Mouse (Mus musculus): ENCODE results near the gene Stx4a. TPM values are rescaled to one million over a fixed set of nuclear protein-coding genes. Genes with fewer than 3 reads are reported as not detected.
"Not testable (repeated sequence)": the region's sequence is repeated elsewhere in the genome, so short reads cannot be mapped to it uniquely, and the experiment has no call there.

The Stx4a gene
- polyA plus RNA-seq, 1 experiment from 2014 or later, result 39.1 TPM

GRCm38 (mm10) chr7:127886551-127886950 is 62.5 kb downstream of the Stx4a start:
- Histone ChIP-seq H3K27me3 (ENCODE audit: insufficient read depth, low read length) (no peaks in the 10 kb centered on the region), H3K36me3 (ENCODE audit: insufficient read depth, low read length) (peaks cover 56% of the 10 kb centered on the region), H3K4me3 (replicated peaks; ENCODE audit: low read depth, low read length) (no peak overlapping the region), H3K4me1 (replicated peaks; ENCODE audit: insufficient read depth, low read length) (no peaks in the 10 kb centered on the region), H3K27ac (no peak overlapping the region; the same call in 1 of the 2 replicates), H3K9me3 (replicated peaks; ENCODE audit: low read length) (no peaks in the 10 kb centered on the region), H3K4me2 (ENCODE audit: low read length) (no peak overlapping the region), H3K9ac (ENCODE audit: low read depth, low read length) (no peak overlapping the region)
- TF ChIP-seq CTCF (IDR thresholded peaks at IDR 0.05; ENCODE audit: low read depth), result no peak
- DNase-seq (ENCODE audit: low spot score), result no peak
- 89% methylated on average over 6 of the region's 6 CpGs for WGBS
- ATAC-seq (replicated peaks; ENCODE audit: low FRiP score, low read depth), result no peak

DNA sequence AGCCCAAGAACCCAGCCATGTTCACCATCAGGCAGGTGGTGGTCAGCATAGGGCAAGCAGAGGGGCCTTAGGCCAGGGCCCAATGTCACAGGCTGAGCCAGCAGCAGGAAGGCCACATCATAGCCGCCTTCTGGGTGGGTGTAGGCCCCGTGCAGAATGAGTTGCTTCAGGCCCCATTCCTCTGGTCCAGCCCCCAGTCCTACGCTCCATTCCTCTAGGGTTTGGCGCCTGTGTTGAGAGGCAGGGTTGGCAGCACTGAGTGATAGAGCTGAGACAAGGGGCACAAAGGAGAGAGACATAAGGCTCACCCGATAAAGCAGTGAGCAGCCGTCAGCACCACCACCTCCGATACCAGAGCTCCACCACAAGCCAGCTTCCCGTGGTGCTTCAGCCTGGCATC is 63.1 kb downstream of the Stx4a start:
- no peak for DNase-seq (ENCODE audit: low spot score)
- Histone ChIP-seq H3K4me2 (ENCODE audit: low read length) (no peak overlapping the region), H3K36me3 (ENCODE audit: insufficient read depth, low read length) (peaks cover 49% of the 10 kb centered on the region), H3K4me3 (replicated peaks; ENCODE audit: low read depth, low read length) (no peak overlapping the region), H3K27ac (no peak overlapping the region), H3K9ac (ENCODE audit: low read depth, low read length) (no peak overlapping the region), H3K9me3 (replicated peaks; ENCODE audit: low read length) (no peaks in the 10 kb centered on the region), H3K4me1 (replicated peaks; ENCODE audit: insufficient read depth, low read length) (no peaks in the 10 kb centered on the region), H3K27me3 (ENCODE audit: insufficient read depth, low read length) (no peaks in the 10 kb centered on the region)
- ATAC-seq (replicated peaks; ENCODE audit: low FRiP score, low read depth), result no peak
- 87% methylated on average over 8 of the region's 8 CpGs for WGBS
- no peak for TF ChIP-seq CTCF (IDR thresholded peaks at IDR 0.05; ENCODE audit: low read depth)

GRCm38 (mm10) chr7:127887781-127888180 is 63.7 kb downstream of the Stx4a start:
- TF ChIP-seq CTCF (IDR thresholded peaks at IDR 0.05; ENCODE audit: low read depth), result no peak
- Histone ChIP-seq H3K36me3 (ENCODE audit: insufficient read depth, low read length) (peaks cover 48% of the 10 kb centered on the region), H3K27ac (no peak overlapping the region), H3K27me3 (ENCODE audit: insufficient read depth, low read length) (no peaks in the 10 kb centered on the region), H3K9ac (ENCODE audit: low read depth, low read length) (no peak overlapping the region), H3K4me2 (ENCODE audit: low read length) (no peak overlapping the region), H3K4me3 (replicated peaks; ENCODE audit: low read depth, low read length) (no peak overlapping the region), H3K4me1 (replicated peaks; ENCODE audit: insufficient read depth, low read length) (no peaks in the 10 kb centered on the region), H3K9me3 (replicated peaks; ENCODE audit: low read length) (no peaks in the 10 kb centered on the region)
- DNase-seq (ENCODE audit: low spot score) (no peak), ATAC-seq (replicated peaks; ENCODE audit: low FRiP score, low read depth) (no peak)
- 82% methylated on average over 3 of the region's 3 CpGs for WGBS

DNA sequence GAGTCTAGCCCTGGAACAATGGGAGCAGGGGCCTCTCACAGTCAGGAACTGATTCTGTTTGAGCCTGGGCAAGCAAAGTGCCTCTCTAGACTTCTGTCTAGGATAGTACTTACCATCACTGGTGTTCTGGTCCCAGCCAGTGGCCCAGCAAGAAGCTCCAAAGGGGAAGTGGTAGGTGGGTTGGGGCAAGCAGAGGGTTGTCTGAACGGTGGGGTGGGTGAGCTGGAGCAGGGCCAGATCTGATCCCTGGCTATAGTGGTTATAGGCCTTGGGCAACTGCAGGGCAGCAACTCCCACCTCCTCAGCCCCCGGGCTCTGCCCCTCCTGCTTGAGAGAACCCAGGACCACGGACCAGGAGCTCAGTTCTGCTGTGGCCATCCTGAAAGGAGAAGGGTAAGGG is 64.7 kb downstream of the Stx4a start:
- Histone ChIP-seq H3K9me3 (replicated peaks; ENCODE audit: low read length) (no peaks in the 10 kb centered on the region), H3K4me2 (ENCODE audit: low read length) (no peak overlapping the region), H3K36me3 (ENCODE audit: insufficient read depth, low read length) (peaks cover 42% of the 10 kb centered on the region), H3K4me1 (replicated peaks; ENCODE audit: insufficient read depth, low read length) (no peaks in the 10 kb centered on the region), H3K4me3 (replicated peaks; ENCODE audit: low read depth, low read length) (no peak overlapping the region), H3K9ac (ENCODE audit: low read depth, low read length) (no peak overlapping the region), H3K27me3 (ENCODE audit: insufficient read depth, low read length) (no peaks in the 10 kb centered on the region), H3K27ac (no peak overlapping the region)
- ATAC-seq (replicated peaks; ENCODE audit: low FRiP score, low read depth) (no peak), DNase-seq (ENCODE audit: low spot score) (no peak)
- no peak for TF ChIP-seq CTCF (IDR thresholded peaks at IDR 0.05; ENCODE audit: low read depth)
- WGBS, result 44% methylated on average over 3 of the region's 3 CpGs

DNA sequence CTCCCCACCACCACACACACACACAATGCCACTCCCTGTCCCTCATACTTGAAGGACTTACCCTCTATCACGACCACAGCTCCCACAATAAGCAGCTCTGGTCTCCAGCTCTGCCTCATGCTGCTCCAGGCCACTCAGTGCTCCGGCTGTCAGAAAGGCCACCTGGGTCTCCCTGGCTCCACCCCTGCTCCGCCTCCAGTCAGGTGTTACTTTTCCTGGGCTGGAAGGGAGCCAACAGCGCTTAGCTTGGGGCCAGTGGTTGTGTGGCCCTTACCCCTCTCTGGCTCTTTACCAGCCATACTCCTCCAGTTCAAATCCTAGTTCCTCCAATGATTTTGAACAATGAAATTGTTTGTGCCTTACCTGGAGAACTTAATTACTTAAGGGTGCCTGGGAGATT is 66.7 kb downstream of the Stx4a start, which contains the start of gene Prss53:
TSS of gene Prss53 (minus strand) at position 173 of the 400 bp plus-strand sequence.
- no peak for ATAC-seq (replicated peaks; ENCODE audit: low FRiP score, low read depth)
- H3K9me3 ChIP-seq (replicated peaks; ENCODE audit: low read length), result no peaks in the 10 kb centered on the region
- peak; percentile 39 for DNase-seq (ENCODE audit: low spot score)
- H3K4me1 ChIP-seq (replicated peaks; ENCODE audit: insufficient read depth, low read length), result peaks cover 11% of the 10 kb centered on the region; the same call in 1 of the 2 replicates
- 0 out of 2 replicates have a peak within 1 kb of the TSS, but pooled peaks have one; percentile 19 for H3K27ac ChIP-seq
- no peak for TF ChIP-seq CTCF (IDR thresholded peaks at IDR 0.05; ENCODE audit: low read depth)
- no peaks in the 10 kb centered on the region for H3K27me3 ChIP-seq (ENCODE audit: insufficient read depth, low read length)
- H3K4me2 ChIP-seq (ENCODE audit: low read length), result no peak within 1 kb of the TSS
- no peak within 1 kb of the TSS for H3K4me3 ChIP-seq (replicated peaks; ENCODE audit: low read depth, low read length)
- WGBS, result 31% methylated on average over 4 of the region's 4 CpGs
- H3K9ac ChIP-seq (ENCODE audit: low read depth, low read length), result no peak within 1 kb of the TSS
- peaks cover 26% of the 10 kb centered on the region for H3K36me3 ChIP-seq (ENCODE audit: insufficient read depth, low read length)

DNA sequence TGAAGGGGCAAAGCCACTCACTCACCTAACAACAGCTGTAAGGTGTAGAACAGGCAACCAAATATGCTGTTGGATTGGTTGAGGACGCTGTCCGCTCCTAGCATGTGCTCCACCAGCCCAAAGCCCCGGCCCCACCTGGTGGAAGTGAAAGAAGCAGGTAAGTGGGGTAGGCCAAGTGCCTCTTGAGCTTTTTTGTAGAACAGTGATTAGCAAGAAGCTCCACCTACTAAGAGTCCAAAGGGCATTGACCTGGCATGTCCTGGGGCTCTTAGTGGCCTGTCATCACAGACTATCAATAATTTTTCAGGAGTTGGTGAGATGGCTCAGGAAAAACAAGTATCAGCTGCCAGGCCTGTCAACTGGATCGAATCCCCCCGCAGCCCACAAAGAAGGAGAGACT is 70.4 kb downstream of the Stx4a start:
- WGBS, result 55% methylated on average over 5 of the region's 5 CpGs
- no peak for TF ChIP-seq CTCF (IDR thresholded peaks at IDR 0.05; ENCODE audit: low read depth)
- ATAC-seq (replicated peaks; ENCODE audit: low FRiP score, low read depth) (no peak), DNase-seq (ENCODE audit: low spot score) (no peak)
- Histone ChIP-seq H3K4me1 (replicated peaks; ENCODE audit: insufficient read depth, low read length) (peaks cover 11% of the 10 kb centered on the region; the same call in 1 of the 2 replicates), H3K4me2 (ENCODE audit: low read length) (peak overlapping the region; percentile 88), H3K4me3 (replicated peaks; ENCODE audit: low read depth, low read length) (peak overlapping the region; percentile 65; the same call in 1 of the 2 replicates), H3K36me3 (ENCODE audit: insufficient read depth, low read length) (peaks cover 11% of the 10 kb centered on the region), H3K9me3 (replicated peaks; ENCODE audit: low read length) (no peaks in the 10 kb centered on the region), H3K27ac (no peak overlapping the region), H3K9ac (ENCODE audit: low read depth, low read length) (0 out of 2 replicates have a peak overlapping the region, but pooled peaks have one; percentile 65), H3K27me3 (ENCODE audit: insufficient read depth, low read length) (no peaks in the 10 kb centered on the region)

DNA sequence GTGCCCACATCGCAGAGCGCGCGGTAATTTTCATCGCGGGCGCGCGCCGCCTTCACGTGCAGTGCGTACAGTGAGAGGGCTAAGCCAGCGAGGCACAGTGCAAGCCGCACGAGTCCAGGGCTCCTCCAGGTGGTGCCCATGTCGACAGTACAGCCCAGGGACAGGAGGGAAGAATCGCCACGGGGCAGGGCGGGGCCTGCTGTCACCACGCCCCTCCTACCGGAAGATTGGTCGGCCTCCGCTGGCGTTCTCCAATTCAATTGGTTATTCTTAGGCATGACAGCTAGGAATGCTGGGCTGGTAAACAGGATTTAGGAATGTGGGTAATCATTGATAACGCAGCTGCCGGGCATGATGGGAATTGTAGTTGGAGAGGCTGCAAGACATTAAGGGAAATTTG is 71.3 kb downstream of the Stx4a start, which contains the start of the genes Gm21974 and Vkorc1:
TSS of gene Gm21974 (minus strand) at position 13 of the 400 bp plus-strand sequence.
TSS of gene Vkorc1 (minus strand) at position 176 of the 400 bp plus-strand sequence.
- H3K4me3 ChIP-seq (replicated peaks; ENCODE audit: low read depth, low read length), result peak within 1 kb of the TSS; percentile 65
- H3K9me3 ChIP-seq (replicated peaks; ENCODE audit: low read length), result no peaks in the 10 kb centered on the region
- no peaks in the 10 kb centered on the region for H3K27me3 ChIP-seq (ENCODE audit: insufficient read depth, low read length)
- H3K36me3 ChIP-seq (ENCODE audit: insufficient read depth, low read length), result peaks cover 8% of the 10 kb centered on the region
- H3K9ac ChIP-seq (ENCODE audit: low read depth, low read length), result peak within 1 kb of the TSS; percentile 65
- peak; percentile 99 for DNase-seq (ENCODE audit: low spot score)
- TF ChIP-seq CTCF (IDR thresholded peaks at IDR 0.05; ENCODE audit: low read depth), result peak; percentile 60
- H3K27ac ChIP-seq, result peak within 1 kb of the TSS; percentile 81
- peak; percentile 95 for ATAC-seq (replicated peaks; ENCODE audit: low FRiP score, low read depth)
- peaks cover 11% of the 10 kb centered on the region; the same call in 1 of the 2 replicates for H3K4me1 ChIP-seq (replicated peaks; ENCODE audit: insufficient read depth, low read length)
- peak within 1 kb of the TSS; percentile 88 for H3K4me2 ChIP-seq (ENCODE audit: low read length)
- under 1% methylated on average over 26 of the region's 26 CpGs for WGBS

- peak; percentile 2; the same call in 1 of the 2 replicates for ATAC-seq (replicated peaks; ENCODE audit: low FRiP score, low read depth)
- 75% methylated on average over 7 of the region's 7 CpGs for WGBS
- H3K4me1 ChIP-seq (replicated peaks; ENCODE audit: insufficient read depth, low read length), result peaks cover 11% of the 10 kb centered on the region; the same call in 1 of the 2 replicates
- DNase-seq (ENCODE audit: low spot score); H3K27me3 ChIP-seq (ENCODE audit: insufficient read depth, low read length); H3K9ac ChIP-seq (ENCODE audit: low read depth, low read length); H3K36me3 ChIP-seq (ENCODE audit: insufficient read depth, low read length); H3K27ac ChIP-seq; H3K9me3 ChIP-seq (replicated peaks; ENCODE audit: low read length): not testable (repeated sequence)
- peak overlapping the region; percentile 88; the same call in 1 of the 2 replicates for H3K4me2 ChIP-seq (ENCODE audit: low read length)
- 0 out of 2 replicates have a peak overlapping the region, but pooled peaks have one; percentile 65 for H3K4me3 ChIP-seq (replicated peaks; ENCODE audit: low read depth, low read length)
These were observed 71.8 kb downstream of the Stx4a start for GRCm38 (mm10) chr7:127895891-127896290.
